Mouse (Mus musculus) cerebellum, adult 11 months (tissue): ENCODE results near the gene Smok2a.
"Not testable (repeated sequence)": the region's sequence is repeated elsewhere in the genome, so short reads cannot be mapped to it uniquely, and the experiment has no call there.

ENCODE experiments used
- DNase-seq: peaks from one replicate; pipeline ENCODE4 v3.0.0; 2022

Gene Smok2a

GRCm38 (mm10) chr17:13221921-13222320 is 933 bp downstream of the Smok2a start:
- DNase-seq, result not testable (repeated sequence)

- DNase-seq, result not testable (repeated sequence)
Observed at GRCm38 (mm10) chr17:13229957-13230356, 9.0 kb downstream of the Smok2a start, which contains the start of gene Smok2b. Gene Smok2b (plus strand): TSS chr17:13230257.

- DNase-seq, result not testable (repeated sequence)
Observed at GRCm38 (mm10) chr17:13239461-13239860, 18.5 kb downstream of the Smok2a start.

- not testable (repeated sequence) for DNase-seq
Observed at GRCm38 (mm10) chr17:13240807-13241727, 20.1 kb downstream of the Smok2a start.

GRCm38 (mm10) chr17:13254786-13255185 is 33.8 kb downstream of the Smok2a start:
- DNase-seq, result not testable (repeated sequence)
